Mouse (Mus musculus) limb, embryonic 10.5 days (tissue): ENCODE results near the gene Tsen2. TPM values are rescaled to one million over a fixed set of nuclear protein-coding genes. Genes with fewer than 3 reads are reported as not detected.
A peak's percentile ranks its signal among the peaks of the same experiment; 100 is the strongest.

Experiments used
- DNase-seq: peaks from one replicate; pipeline ENCODE4 v3.0.0-alpha.2; 2017; ENCODE audit warnings: low spot score
- H3K27ac ChIP-seq: fragments of 300-500 bp; sonication (generic); 2 replicates; pipeline ENCODE4 v1.5.1; 2016; ENCODE audit warnings: mild to moderate bottlenecking
- H3K27me3 ChIP-seq: fragments of 300-500 bp; sonication (generic); 2 replicates; pipeline ENCODE4 v1.6.1; 2016; ENCODE audit warnings: low read depth, mild to moderate bottlenecking; ENCODE audit not compliant: poor library complexity, severe bottlenecking
- H3K36me3 ChIP-seq: fragments of 300-500 bp; sonication (generic); 2 replicates; pipeline ENCODE4 v1.6.1; 2016; ENCODE audit warnings: mild to moderate bottlenecking, moderate library complexity
- H3K4me1 ChIP-seq: fragments of 300-500 bp; sonication (generic); 2 replicates; pipeline ENCODE4 v1.6.1; 2016
- H3K4me3 ChIP-seq: fragments of 300-500 bp; sonication (generic); 2 replicates; pipeline ENCODE4 v1.5.1; 2016; ENCODE audit warnings: mild to moderate bottlenecking, moderate library complexity
- H3K9me3 ChIP-seq: fragments of 300-500 bp; sonication (generic); replicated peaks from 2 replicates; pipeline ENCODE4 v1.6.1; 2016; ENCODE audit warnings: mild to moderate bottlenecking
- WGBS: fragments of 180-500 bp; shearing (Covaris S2); methylation state at CpG from one replicate; pipeline ENCODE4 v1.1.7; 2016; 5-methylcytosine and 5-hydroxymethylcytosine counted together
- polyA plus RNA-seq: library from polyadenylated mRNA; unstranded; fragments of >200 nt; fragmentation: Nextera tagmentation; extraction: Ambion mirVana; gene quantifications from 2 replicates; pipeline ENCODE4 v1.2.1, GENCODE M21; 2016

Tsen2 gene
- polyA plus RNA-seq, 1 experiment from 2014 or later, result 34.5 TPM

DNA sequence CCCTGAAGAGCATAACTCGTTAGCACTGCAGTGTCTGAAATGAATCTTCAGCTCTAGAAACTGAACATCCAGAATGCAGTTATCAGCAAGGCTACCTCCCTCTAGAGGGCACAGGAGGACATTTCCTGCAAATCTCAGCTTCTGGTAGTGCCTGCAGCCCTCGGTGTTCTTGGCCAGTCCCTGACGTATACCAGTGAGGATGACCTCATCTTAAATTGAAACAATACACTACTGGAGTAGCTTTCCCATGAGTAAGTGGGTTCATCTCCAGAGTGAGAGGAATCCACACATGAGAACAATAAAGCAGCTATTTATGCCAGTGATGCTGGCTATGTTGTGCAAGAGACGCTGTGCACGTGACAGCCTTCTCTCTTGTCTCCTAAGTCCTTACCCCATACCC is 11.0 kb downstream of the Tsen2 start:
- no peak overlapping the region for H3K4me3 ChIP-seq
- no peaks in the 10 kb centered on the region for H3K9me3 ChIP-seq
- DNase-seq, result no peak
- H3K36me3 ChIP-seq, result peaks cover 82% of the 10 kb centered on the region
- 0 out of 2 replicates have a peak, but pooled peaks cover 8% of the 10 kb centered on the region for H3K4me1 ChIP-seq
- WGBS, result 91% methylated on average over 5 of the region's 5 CpGs
- H3K27ac ChIP-seq, result no peak overlapping the region
- H3K27me3 ChIP-seq, result no peaks in the 10 kb centered on the region

DNA sequence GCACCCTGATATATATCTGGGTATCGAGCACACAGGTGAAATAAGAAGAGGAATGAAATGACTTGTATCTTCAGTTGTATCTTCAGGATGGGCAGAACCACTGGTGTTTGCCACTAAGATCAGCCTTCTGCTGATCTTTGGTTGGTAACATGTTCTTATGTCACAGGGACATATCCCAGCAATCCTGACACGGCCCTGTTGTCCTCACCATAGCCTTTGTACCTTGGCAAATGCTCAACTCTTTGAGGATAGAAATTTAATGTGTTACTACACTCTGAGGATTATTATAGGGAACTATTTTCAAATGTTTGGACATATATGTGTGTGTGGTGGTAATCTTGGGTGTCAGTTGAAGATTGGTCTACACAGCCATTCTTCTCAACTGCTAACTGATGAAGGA is 13.7 kb downstream of the Tsen2 start:
- peaks cover 86% of the 10 kb centered on the region for H3K36me3 ChIP-seq

DNA sequence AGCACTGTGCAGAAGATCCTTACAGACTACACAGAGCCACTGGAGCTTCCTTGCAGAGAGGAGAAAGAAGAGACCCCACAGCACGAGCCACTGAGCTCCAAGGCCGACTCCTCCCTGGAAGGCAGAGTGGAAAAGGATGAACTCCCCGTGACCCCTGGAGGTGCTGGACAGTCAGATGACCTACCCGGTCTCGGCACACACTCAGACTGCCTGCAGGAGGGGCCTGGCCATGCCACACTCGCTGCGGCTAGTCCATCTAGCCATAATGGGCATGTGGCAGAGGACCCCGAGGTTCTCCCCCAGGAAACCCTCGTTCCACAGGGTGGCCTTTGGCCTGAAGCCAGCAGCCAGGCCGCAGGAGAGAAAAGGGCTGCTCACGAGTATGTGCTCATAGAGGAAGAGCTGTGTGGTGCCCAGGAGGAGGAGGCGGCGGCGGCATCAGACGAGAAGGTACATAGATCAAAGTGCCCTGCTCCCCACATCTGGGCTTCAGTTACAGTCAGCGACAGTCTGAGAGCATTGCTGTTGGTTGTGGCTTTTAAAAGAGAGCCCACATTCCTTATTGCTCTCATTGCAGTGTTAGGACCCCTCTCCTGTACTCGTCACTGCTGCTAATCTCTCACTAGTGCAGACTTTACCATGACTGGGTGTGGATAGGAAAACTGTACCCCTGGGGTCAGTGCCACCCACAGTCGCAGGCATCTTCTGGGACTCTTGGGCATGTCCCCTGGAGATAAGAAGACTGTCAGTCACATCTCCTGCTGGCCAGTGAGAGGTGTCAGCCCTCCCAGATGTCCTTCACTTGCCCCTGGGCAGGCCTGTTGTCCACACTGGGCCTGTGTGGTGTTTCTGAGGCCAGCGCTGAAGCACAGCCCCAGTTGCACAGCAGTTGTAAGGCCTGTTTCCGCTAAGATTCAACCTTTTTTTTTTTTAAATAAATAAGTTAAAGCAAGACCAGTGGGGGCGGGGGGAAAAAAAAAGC is 15.5 kb downstream of the Tsen2 start:
- Histone ChIP-seq H3K27me3 (no peaks in the 10 kb centered on the region), H3K36me3 (peaks cover 82% of the 10 kb centered on the region), H3K9me3 (no peaks in the 10 kb centered on the region), H3K4me1 (0 out of 2 replicates have a peak, but pooled peaks cover 8% of the 10 kb centered on the region), H3K4me3 (no peak overlapping the region), H3K27ac (no peak overlapping the region)
- WGBS, result 55% methylated on average over 21 of the region's 21 CpGs
- peak; percentile 34 for DNase-seq

More for the DNA sequence above, 13.7 kb downstream of the Tsen2 start:
- no peak overlapping the region for H3K27ac ChIP-seq
- H3K4me1 ChIP-seq, result 0 out of 2 replicates have a peak, but pooled peaks cover 8% of the 10 kb centered on the region
- 97% methylated on average over 2 of the region's 2 CpGs for WGBS
- DNase-seq, result no peak
- H3K9me3 ChIP-seq, result no peaks in the 10 kb centered on the region
- no peak overlapping the region for H3K4me3 ChIP-seq
- H3K27me3 ChIP-seq, result no peaks in the 10 kb centered on the region

DNA sequence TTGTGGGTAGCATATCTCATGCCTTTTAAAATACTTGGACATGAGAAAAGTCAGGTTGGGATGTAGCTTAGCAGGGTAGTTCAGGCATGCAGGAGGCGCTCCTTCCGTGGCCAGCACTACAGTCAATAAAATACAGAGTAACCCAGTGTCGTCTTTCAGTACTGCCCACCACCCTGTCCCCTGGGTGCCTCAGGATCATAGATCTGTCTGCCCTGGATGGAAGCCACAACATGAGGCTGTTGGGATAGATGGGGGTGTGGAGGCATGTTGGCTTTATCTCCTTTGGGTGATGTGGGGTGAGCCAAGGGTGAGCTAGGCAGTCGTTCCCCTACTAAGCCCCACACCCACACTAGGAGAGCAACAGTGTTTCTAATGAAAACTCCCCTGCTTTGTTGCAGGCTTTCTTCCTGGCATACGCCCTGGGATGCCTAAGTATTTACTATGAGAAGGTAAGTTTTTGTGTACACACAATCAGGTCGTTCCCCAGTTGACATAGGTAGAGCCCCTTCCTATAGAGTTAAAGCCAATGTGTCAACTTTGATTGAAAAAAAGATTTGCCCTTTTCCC is 21.1 kb downstream of the Tsen2 start:
- H3K27me3 ChIP-seq, result no peaks in the 10 kb centered on the region
- no peak for DNase-seq
- no peaks in the 10 kb centered on the region for H3K4me1 ChIP-seq
- no peak overlapping the region for H3K4me3 ChIP-seq
- H3K36me3 ChIP-seq, result peaks cover 92% of the 10 kb centered on the region
- WGBS, result 88% methylated on average over 6 of the region's 6 CpGs
- H3K27ac ChIP-seq, result no peak overlapping the region
- no peaks in the 10 kb centered on the region; the same call in 1 of the 2 replicates for H3K9me3 ChIP-seq

DNA sequence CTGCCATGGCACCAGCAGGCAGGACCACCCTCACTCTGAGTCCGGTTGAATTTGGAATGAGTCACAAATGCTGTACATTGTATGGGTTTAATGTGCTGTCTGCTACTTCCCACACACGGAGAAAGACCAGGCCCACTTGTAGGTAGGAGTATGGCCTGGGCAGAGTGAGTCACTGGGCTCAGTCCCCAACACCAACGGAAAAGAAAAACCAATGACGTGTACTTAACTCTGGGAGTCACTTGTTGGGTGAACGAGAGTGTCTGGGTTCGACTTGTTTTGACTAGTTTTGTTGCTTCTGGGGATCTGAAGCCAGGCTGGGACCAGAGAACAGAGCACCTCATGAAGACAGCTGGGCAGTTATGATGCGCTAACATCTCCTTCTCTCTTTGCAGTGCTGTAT is 29.7 kb downstream of the Tsen2 start:
- no peaks in the 10 kb centered on the region for H3K27me3 ChIP-seq
- no peaks in the 10 kb centered on the region for H3K9me3 ChIP-seq
- no peak overlapping the region for H3K27ac ChIP-seq
- WGBS, result 92% methylated on average over 7 of the region's 7 CpGs
- no peak for DNase-seq
- H3K4me1 ChIP-seq, result no peaks in the 10 kb centered on the region
- no peak overlapping the region for H3K4me3 ChIP-seq
- peaks cover 83% of the 10 kb centered on the region for H3K36me3 ChIP-seq

DNA sequence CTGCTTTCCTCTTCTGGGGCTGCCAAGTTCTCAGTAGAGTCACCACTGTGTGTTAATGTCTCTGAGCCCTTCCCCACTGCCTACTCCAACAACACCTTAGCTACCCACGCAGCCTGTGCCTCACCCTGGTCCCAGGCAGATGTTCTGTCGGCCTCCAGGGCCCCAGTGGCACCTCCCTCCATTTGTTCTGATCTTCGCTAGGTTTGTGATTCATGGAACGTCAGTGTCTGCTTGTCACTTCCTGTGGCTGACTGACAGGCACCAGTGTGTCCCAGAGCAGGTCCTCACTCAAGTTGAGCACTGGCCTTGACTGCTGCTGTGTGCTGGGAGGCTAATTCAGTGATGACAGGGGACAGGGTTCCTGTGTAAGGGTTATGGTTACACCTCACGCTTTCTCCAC is 32.9 kb downstream of the Tsen2 start:
- H3K4me3 ChIP-seq, result no peak overlapping the region
- H3K27me3 ChIP-seq, result no peaks in the 10 kb centered on the region
- H3K36me3 ChIP-seq, result peaks cover 72% of the 10 kb centered on the region
- 83% methylated on average over 5 of the region's 5 CpGs for WGBS
- no peaks in the 10 kb centered on the region for H3K4me1 ChIP-seq
- no peak for DNase-seq
- no peak overlapping the region for H3K27ac ChIP-seq
- H3K9me3 ChIP-seq, result no peaks in the 10 kb centered on the region

DNA sequence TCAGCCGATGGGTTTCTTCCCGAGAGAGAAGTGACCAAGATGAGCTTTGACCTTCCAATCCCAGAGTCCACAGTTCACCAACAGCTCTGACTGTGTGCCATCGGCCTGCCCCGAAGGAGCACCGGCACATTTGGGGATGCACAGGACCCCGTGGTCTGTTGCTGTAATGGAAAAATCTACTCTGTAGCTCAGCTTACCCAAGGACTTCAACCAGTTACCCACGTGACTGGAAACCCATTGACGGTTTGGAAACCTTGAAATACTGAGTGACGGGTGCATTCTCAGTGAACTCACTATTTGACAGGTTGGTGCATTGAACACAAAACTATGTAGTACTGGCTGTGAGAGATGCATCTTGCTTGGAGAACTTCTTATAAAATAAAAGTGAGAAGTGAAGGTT is 33.5 kb downstream of the Tsen2 start:
- Histone ChIP-seq H3K36me3 (peaks cover 67% of the 10 kb centered on the region), H3K4me1 (no peaks in the 10 kb centered on the region), H3K9me3 (no peaks in the 10 kb centered on the region), H3K27ac (no peak overlapping the region), H3K27me3 (no peaks in the 10 kb centered on the region), H3K4me3 (no peak overlapping the region)
- no peak for DNase-seq
- WGBS, result 93% methylated on average over 9 of the region's 9 CpGs

DNA sequence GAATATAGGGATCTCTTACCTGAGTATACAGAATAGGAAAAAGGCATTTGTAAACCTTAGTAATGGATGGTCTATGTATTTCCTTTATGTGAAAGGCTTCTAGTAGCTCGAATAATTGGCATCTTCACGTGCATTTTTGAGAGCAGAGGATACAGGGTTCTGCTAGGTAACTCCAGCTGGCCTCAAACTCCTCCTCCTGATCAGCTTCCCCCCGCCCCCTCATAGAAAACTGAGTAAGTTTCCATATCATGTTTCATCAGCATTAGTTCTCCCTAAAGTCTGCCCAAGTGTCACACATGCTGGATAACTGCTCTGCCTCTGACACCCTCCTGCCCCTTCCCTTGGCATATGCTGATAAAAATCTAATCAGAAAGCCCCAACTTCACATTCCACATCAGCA is 36.3 kb downstream of the Tsen2 start:
- WGBS, result 83% methylated on average over 3 of the region's 3 CpGs
- Histone ChIP-seq H3K9me3 (no peaks in the 10 kb centered on the region), H3K4me1 (no peaks in the 10 kb centered on the region), H3K27me3 (no peaks in the 10 kb centered on the region), H3K36me3 (peaks cover 47% of the 10 kb centered on the region), H3K4me3 (no peak overlapping the region), H3K27ac (no peak overlapping the region)
- DNase-seq, result no peak

DNA sequence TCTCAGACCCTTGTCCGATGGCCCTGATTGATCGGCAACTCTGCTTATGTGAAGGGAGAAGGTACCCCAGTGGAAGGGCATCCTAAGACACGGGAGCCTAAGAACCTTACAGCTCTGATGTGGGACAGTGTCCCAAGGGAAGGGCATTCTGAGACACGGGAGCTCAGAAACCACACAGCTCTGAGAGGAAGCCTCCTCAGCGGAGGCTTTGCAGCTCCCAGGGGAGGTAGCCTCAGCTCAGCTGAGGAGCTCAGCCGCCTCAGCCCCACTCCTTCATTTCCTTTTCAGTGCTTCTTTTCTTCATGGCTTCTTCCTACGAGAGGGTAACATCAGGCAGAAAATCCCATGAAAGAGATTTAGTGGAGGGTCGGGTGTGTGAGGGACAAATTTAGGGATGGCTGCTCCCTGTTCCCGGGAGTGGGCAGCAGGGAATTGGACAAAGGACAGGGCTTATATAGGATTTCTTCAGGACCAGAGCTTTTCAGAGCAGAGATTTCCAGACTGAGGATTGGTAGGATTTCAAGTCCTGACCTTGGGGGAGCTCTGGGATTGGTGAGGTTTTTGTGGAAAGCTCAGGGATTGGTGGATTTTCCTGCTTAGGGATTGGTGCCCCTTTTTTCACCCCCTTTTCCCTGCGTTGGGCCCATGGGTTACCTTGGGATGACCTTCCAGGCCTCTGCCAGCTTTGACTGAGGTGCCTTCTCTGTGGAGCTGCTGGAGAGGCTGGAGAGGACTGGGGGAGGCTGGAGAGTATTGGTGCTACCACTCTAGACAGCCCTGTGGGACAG is 38.1 kb downstream of the Tsen2 start:
- WGBS, result 88% methylated on average over 10 of the region's 10 CpGs
- H3K9me3 ChIP-seq, result no peaks in the 10 kb centered on the region

DNA sequence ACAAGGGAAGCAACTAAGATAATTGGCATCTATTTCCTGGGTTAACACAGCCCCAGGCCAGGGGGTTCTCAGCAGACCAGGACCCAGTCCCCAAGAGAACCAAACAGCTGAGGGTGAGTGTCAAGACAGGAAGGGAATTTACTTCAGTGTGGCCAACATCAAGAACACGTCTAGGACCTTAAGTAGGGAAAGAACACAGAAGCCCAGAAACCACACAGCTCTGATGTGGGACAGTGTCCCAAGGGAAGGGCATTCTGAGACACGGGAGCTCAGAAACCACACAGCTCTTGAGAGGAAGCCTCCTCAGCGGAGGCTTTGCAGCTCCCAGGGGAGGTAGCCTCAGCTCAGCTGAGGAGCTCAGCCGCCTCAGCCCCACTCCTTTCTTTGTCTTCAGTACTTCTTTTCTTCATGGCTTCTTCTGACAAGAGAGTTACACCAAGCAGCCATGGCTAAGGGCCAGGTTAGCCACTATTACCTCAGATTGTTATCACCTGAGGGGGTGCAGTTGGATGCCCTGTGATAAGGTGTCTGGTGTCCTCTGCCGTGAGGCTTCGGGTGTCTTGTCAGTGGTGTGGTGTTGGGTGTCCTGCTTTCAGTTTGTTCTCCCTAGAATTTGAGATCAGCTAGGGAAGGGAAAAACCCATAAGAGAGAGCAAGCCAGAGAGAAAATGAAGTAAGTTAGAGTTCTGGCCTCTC is 39.1 kb downstream of the Tsen2 start:
- H3K4me1 ChIP-seq, result no peaks in the 10 kb centered on the region
- no peak overlapping the region for H3K27ac ChIP-seq
- H3K36me3 ChIP-seq, result peaks cover 19% of the 10 kb centered on the region
- no peak for DNase-seq
- H3K9me3 ChIP-seq, result no peaks in the 10 kb centered on the region
- H3K27me3 ChIP-seq, result no peaks in the 10 kb centered on the region
- WGBS, result 88% methylated on average over 6 of the region's 6 CpGs
- no peak overlapping the region for H3K4me3 ChIP-seq

More for the DNA sequence above, 38.1 kb downstream of the Tsen2 start:
- H3K27ac ChIP-seq, result no peak overlapping the region
- H3K27me3 ChIP-seq, result no peaks in the 10 kb centered on the region
- no peak for DNase-seq
- peaks cover 30% of the 10 kb centered on the region for H3K36me3 ChIP-seq
- H3K4me3 ChIP-seq, result no peak overlapping the region
- H3K4me1 ChIP-seq, result no peaks in the 10 kb centered on the region

DNA sequence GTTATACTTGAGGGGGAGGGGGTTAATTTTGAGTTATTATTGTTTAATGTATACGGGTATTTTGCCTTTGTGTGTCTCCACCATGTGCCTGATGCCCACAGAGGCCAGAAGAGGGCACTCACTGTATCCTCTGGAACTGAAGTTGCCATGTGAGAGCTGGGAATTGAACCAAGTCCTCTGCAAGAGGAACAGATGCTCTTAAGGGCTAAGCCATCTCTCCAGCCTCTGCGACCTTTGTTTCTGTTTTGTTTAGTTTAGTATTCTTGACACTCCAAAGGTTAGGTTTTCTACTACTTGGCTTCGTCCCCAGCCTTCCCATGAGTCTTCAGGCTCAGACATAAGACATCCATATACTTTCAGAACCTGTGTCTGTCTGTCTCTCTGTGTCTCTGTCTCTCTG is 39.7 kb downstream of the Tsen2 start:
- H3K4me1 ChIP-seq, result no peaks in the 10 kb centered on the region
- no peak overlapping the region for H3K27ac ChIP-seq
- H3K9me3 ChIP-seq, result no peaks in the 10 kb centered on the region
- DNase-seq, result no peak
- no peak overlapping the region for H3K4me3 ChIP-seq
- H3K27me3 ChIP-seq, result no peaks in the 10 kb centered on the region
- whole genome bisulfite sequencing, result 75% methylated on average over 3 of the region's 3 CpGs
- H3K36me3 ChIP-seq, result peaks cover 13% of the 10 kb centered on the region

DNA sequence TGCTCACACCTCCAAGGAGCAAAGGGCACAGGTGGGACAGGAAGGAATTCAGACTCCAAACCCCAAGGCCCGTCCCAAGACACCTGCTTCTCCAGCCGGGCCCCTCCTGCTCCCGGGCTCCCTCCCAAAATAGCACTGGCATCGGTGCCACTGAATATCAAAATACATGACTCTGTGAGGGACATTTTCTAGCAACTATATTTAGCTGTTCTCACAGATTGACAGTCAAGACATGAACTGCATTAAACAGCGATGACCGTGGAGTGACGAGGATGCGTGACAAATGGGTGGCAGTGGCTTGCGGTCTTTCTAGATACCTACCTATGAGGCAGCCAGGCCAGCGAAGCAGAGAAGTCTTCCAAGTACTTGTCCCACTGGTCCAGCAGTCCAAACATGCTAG is 41.9 kb downstream of the Tsen2 start:
- Histone ChIP-seq H3K27ac (no peak overlapping the region), H3K27me3 (no peaks in the 10 kb centered on the region), H3K9me3 (no peaks in the 10 kb centered on the region), H3K4me3 (no peak overlapping the region), H3K4me1 (no peaks in the 10 kb centered on the region), H3K36me3 (no peaks in the 10 kb centered on the region)
- WGBS, result 85% methylated on average over 10 of the region's 10 CpGs
- no peak for DNase-seq
